16 mouse cellular contexts compared by ENCODE assay signal in genomic region chrX:96239644-96240043, GRCm38 (mm10). TPM values are rescaled to one million over a fixed set of nuclear protein-coding genes. Genes with fewer than 3 reads are reported as not detected.
A peak's percentile ranks its signal among the peaks of the same experiment; 100 is the strongest.
DNase-seq lines count a peak whose midpoint lies in the region; ATAC-seq and TF ChIP-seq lines count a peak whose summit lies in the region.
"Had no signal": no experiment of that assay in that cellular context is flagged by ENCODE, and none has a peak within 500 bp of the region (broad histone marks: within the 10 kb centered on the region; RNA-seq: fewer than 3 reads in every experiment).

No protein-coding gene starts in this region.

- no peak overlapping the region for H3K27ac ChIP-seq in liver, embryonic 16.5 days (ENCODE audit: low read length)
- H3K27ac ChIP-seq: embryonic facial prominence, embryonic 12.5 days; hindbrain, embryonic 12.5 days; kidney, embryonic 15.5 days; lung, embryonic 15.5 days had no signal

- peak; percentile 59 for ATAC-seq in liver, embryonic 16.5 days (ENCODE audit: low read depth)
- ATAC-seq: forebrain, embryonic 14.5 days had no signal

- TF ChIP-seq POLR2A in lung, adult 2 months (IDR thresholded peaks at IDR 0.05; ENCODE audit: borderline replicate concordance, extremely low read depth, low read depth, low read length) = no peak

- no peaks in the 10 kb centered on the region for H3K27me3 ChIP-seq in liver, embryonic 16.5 days (ENCODE audit: control insufficient read depth, insufficient read depth, low read depth, low read length)
- H3K27me3 ChIP-seq in splenic B cell, adult 2 months (ENCODE audit: control insufficient read depth, insufficient read depth, low read length, poor library complexity, severe bottlenecking) = no peaks in the 10 kb centered on the region
- H3K27me3 ChIP-seq: embryonic facial prominence, embryonic 12.5 days; hindbrain, embryonic 12.5 days; lung, embryonic 15.5 days had no signal

- no peak for TF ChIP-seq CTCF in lung, adult 2 months (IDR thresholded peaks at IDR 0.05; ENCODE audit: insufficient read depth, low read length)

- no peak overlapping the region for H3K9ac ChIP-seq in liver, embryonic 16.5 days (ENCODE audit: low read depth, low read length)
- H3K9ac ChIP-seq: embryonic facial prominence, embryonic 12.5 days; hindbrain, embryonic 12.5 days; kidney, embryonic 15.5 days; lung, embryonic 15.5 days had no signal

- no peaks in the 10 kb centered on the region for H3K4me1 ChIP-seq in lung, adult 2 months (ENCODE audit: control insufficient read depth, insufficient read depth, low read length)
- no peaks in the 10 kb centered on the region for H3K4me1 ChIP-seq in liver, embryonic 16.5 days (ENCODE audit: control insufficient read depth, low read depth, low read length)
- H3K4me1 ChIP-seq: embryonic facial prominence, embryonic 12.5 days; hindbrain, embryonic 12.5 days; kidney, embryonic 15.5 days; lung, embryonic 15.5 days had no signal

- H3K4me2 ChIP-seq in liver, embryonic 16.5 days (ENCODE audit: low read depth, low read length) = no peak overlapping the region
- H3K4me2 ChIP-seq: embryonic facial prominence, embryonic 12.5 days; hindbrain, embryonic 12.5 days; kidney, embryonic 15.5 days; lung, embryonic 15.5 days had no signal

- H3K4me3 ChIP-seq in lung, adult 2 months (replicated peaks; ENCODE audit: extremely low read depth, low read depth, low read length) = no peak overlapping the region
- H3K4me3 ChIP-seq in liver, embryonic 16.5 days (ENCODE audit: low read depth, low read length) = no peak overlapping the region
- H3K4me3 ChIP-seq: embryonic facial prominence, embryonic 12.5 days; hindbrain, embryonic 12.5 days; kidney, embryonic 15.5 days; lung, embryonic 15.5 days had no signal

- peak; percentile 3 to 9 for DNase-seq in lung, adult 18-20 months
- DNase-seq in lung, adult 2 months = no peak
- DNase-seq in brain, adult 2 months (ENCODE audit: low read depth, low spot score) = peak; percentile 3
- DNase-seq in splenic B cell, adult 2 months (ENCODE audit: low read depth, low spot score) = peak; percentile 68
- DNase-seq in thymus, postnatal 10 days (ENCODE audit: low spot score in 2 of 2) = no peak
- no peak for DNase-seq in adrenal gland, postnatal 14 days
- DNase-seq: cerebellum, adult 2 months; gastrocnemius, postnatal 14 days had no signal

- no peaks in the 10 kb centered on the region for H3K9me3 ChIP-seq in liver, embryonic 16.5 days (replicated peaks; ENCODE audit: control insufficient read depth, low read length)
- H3K9me3 ChIP-seq: embryonic facial prominence, embryonic 12.5 days; hindbrain, embryonic 12.5 days; kidney, embryonic 15.5 days; lung, embryonic 15.5 days had no signal

- 42% methylated on average over 2 of the region's 2 CpGs for WGBS in lung, adult 2 months
- 22% methylated on average over 2 of the region's 2 CpGs for WGBS in liver, embryonic 16.5 days (ENCODE audit: insufficient replicate concordance)

- H3K36me3 ChIP-seq in liver, embryonic 16.5 days (ENCODE audit: control insufficient read depth, insufficient read depth) = no peaks in the 10 kb centered on the region
- H3K36me3 ChIP-seq in splenic B cell, adult 2 months (ENCODE audit: control insufficient read depth, insufficient read depth, low read length, poor library complexity, severe bottlenecking) = no peaks in the 10 kb centered on the region
- H3K36me3 ChIP-seq: embryonic facial prominence, embryonic 12.5 days; hindbrain, embryonic 12.5 days; kidney, embryonic 15.5 days; lung, embryonic 15.5 days had no signal

RNA-seq across cellular contexts. Expression of gene Vsig4, which starts 53.6 kb away (rescaled TPM):
- polyA plus RNA-seq in lung, adult 2 months (2012; rRNA removed) = 0.42 TPM in 1 of 2 replicates, not detected in the other
- 4.3 and 5.3 TPM in 2 replicates for polyA plus RNA-seq in liver, embryonic 16.5 days (2015; fragmentation: Nextera tagmentation; extraction: Ambion mirVana)
- total RNA-seq in adrenal gland, postnatal 14 days (2021) = 0.34 and 3.2 TPM in 2 replicates
- total RNA-seq: gastrocnemius, postnatal 14 days; layer of hippocampus, postnatal 25 days had no signal
- polyA plus RNA-seq: cerebellum, adult 2 months; embryonic facial prominence, embryonic 12.5 days; forebrain, embryonic 14.5 days; hindbrain, embryonic 12.5 days; kidney, embryonic 15.5 days; lung, embryonic 15.5 days; thymus, postnatal 0 days had no signal

Comparison
In these comparisons a context has a peak if more than half of its experiments do, and no peak if none do; other contexts are left out.
1. DNase-seq: peak in lung, adult 18-20 months (2 of 2), brain, adult 2 months (single experiment) and splenic B cell, adult 2 months (single experiment); none in lung, adult 2 months (single experiment), thymus, postnatal 10 days (0 of 2) and adrenal gland, postnatal 14 days (single experiment).